ENCODE assay signal across 12 mouse cellular contexts in the genomic region with DNA sequence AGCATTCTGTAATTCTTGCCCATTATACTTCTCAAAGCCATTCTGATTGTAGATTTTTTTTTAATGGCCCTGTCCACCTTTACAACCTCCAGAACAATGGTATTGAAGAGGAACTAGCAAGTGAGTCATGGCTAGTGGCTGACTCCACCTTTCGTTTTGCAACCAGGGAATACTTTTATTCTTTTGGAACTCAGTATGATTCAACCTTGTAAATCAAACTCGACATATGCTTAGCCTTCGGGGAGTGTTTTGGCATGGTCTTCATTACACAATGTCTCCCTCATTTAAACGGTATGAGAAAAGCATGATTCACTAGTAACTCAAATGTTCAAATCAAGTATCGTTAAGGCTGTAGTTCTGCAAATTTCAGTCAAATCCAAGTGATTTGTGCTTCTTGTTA. TPM values are rescaled to one million over a fixed set of nuclear protein-coding genes. Genes with fewer than 3 reads are reported as not detected.
A peak's percentile ranks its signal among the peaks of the same experiment; 100 is the strongest.
DNase-seq lines count a peak whose midpoint lies in the region; ATAC-seq and TF ChIP-seq lines count a peak whose summit lies in the region.
"Had no signal": no experiment of that assay in that cellular context is flagged by ENCODE, and none has a peak within 500 bp of the region (broad histone marks: within the 10 kb centered on the region; RNA-seq: fewer than 3 reads in every experiment).

No protein-coding gene starts in this region.

- H3K36me3 ChIP-seq in kidney, postnatal 0 days (ENCODE audit: insufficient read depth, low read length) = no peaks in the 10 kb centered on the region
- H3K36me3 ChIP-seq in heart, embryonic 10.5 days = no peaks in the 10 kb centered on the region
- H3K36me3 ChIP-seq: heart, embryonic 12.5 days; hindbrain, embryonic 13.5 days had no signal

- no peaks in the 10 kb centered on the region for H3K27me3 ChIP-seq in kidney, postnatal 0 days (ENCODE audit: insufficient read depth, low read length)
- H3K27me3 ChIP-seq in heart, embryonic 10.5 days (ENCODE audit: insufficient read depth, poor library complexity, severe bottlenecking) = no peaks in the 10 kb centered on the region
- H3K27me3 ChIP-seq: heart, embryonic 12.5 days had no signal

- H3K9ac ChIP-seq in kidney, postnatal 0 days (ENCODE audit: low read depth, low read length) = no peak overlapping the region
- H3K9ac ChIP-seq: heart, embryonic 12.5 days; hindbrain, embryonic 13.5 days; liver, embryonic 14.5 days had no signal

- peak; percentile 16 for DNase-seq in kidney, postnatal 0 days (ENCODE audit: low spot score)
- no peak for DNase-seq in kidney, postnatal 36 days
- peak; percentile 32 for DNase-seq in 416B (ENCODE audit: low read depth)
- DNase-seq in adrenal gland, postnatal 25 days = peak; percentile 9
- no peak for DNase-seq in heart, embryonic 10.5 days (ENCODE audit: low spot score)
- DNase-seq in left cerebral cortex, adult 8-10 months (ENCODE audit: low spot score in 2 of 2) = no peak
- DNase-seq: cerebellum, adult 8-10 months; kidney, adult 18-20 months had no signal

- H3K4me1 ChIP-seq in kidney, postnatal 0 days (replicated peaks; ENCODE audit: insufficient read depth, low read length) = no peaks in the 10 kb centered on the region
- no peaks in the 10 kb centered on the region; the same call in 1 of the 2 replicates for H3K4me1 ChIP-seq in heart, embryonic 10.5 days
- H3K4me1 ChIP-seq: heart, embryonic 12.5 days had no signal

- H3K4me2 ChIP-seq in kidney, postnatal 0 days (ENCODE audit: low read length) = no peak overlapping the region
- H3K4me2 ChIP-seq: heart, embryonic 12.5 days; hindbrain, embryonic 13.5 days had no signal

- no peak overlapping the region for H3K27ac ChIP-seq in kidney, postnatal 0 days
- no peak overlapping the region for H3K27ac ChIP-seq in heart, embryonic 10.5 days
- H3K27ac ChIP-seq: hindbrain, embryonic 13.5 days; liver, embryonic 14.5 days had no signal

- no peaks in the 10 kb centered on the region for H3K9me3 ChIP-seq in kidney, postnatal 0 days (replicated peaks; ENCODE audit: low read length)
- no peaks in the 10 kb centered on the region for H3K9me3 ChIP-seq in heart, embryonic 10.5 days
- H3K9me3 ChIP-seq: heart, embryonic 12.5 days; hindbrain, embryonic 13.5 days had no signal

- TF ChIP-seq CTCF in kidney, postnatal 0 days (IDR thresholded peaks at IDR 0.05; ENCODE audit: low read depth) = no peak

- H3K4me3 ChIP-seq in kidney, postnatal 0 days (replicated peaks; ENCODE audit: low read depth, low read length) = no peak overlapping the region
- H3K4me3 ChIP-seq in heart, embryonic 10.5 days = no peak overlapping the region
- H3K4me3 ChIP-seq: heart, embryonic 12.5 days; hindbrain, embryonic 13.5 days had no signal

- no peak for ATAC-seq in kidney, postnatal 0 days (replicated peaks; ENCODE audit: low FRiP score, low read depth)
- ATAC-seq in megakaryocyte, adult 5-6 weeks (ENCODE audit: poor library complexity, severe bottlenecking) = peak; percentile 9; the same call in 1 of the 2 replicates

- 54% methylated on average over 5 of the region's 5 CpGs for WGBS in kidney, postnatal 0 days
- 82% methylated on average over 5 of the region's 5 CpGs for WGBS in heart, embryonic 10.5 days

RNA-seq across cellular contexts. Expression of a gene that starts 2.8 kb away (rescaled TPM):
- polyA plus RNA-seq in kidney, postnatal 0 days (2015; fragmentation: Nextera tagmentation; extraction: Ambion mirVana) = 20.7 and 21.8 TPM in 2 replicates
- total RNA-seq in adrenal gland, postnatal 25 days (2021) = 10.9 and 11.7 TPM in 2 replicates
- total RNA-seq in megakaryocyte, adult 5-6 weeks (2015) = 155 and 175 TPM in 2 replicates
- total RNA-seq in megakaryocyte, adult 5-6 weeks (2017) = 108 and 111 TPM in 2 replicates
- 13.7 and 22.0 TPM in 2 replicates for polyA plus RNA-seq in heart, embryonic 10.5 days (2016; fragmentation: Nextera tagmentation; extraction: Ambion mirVana)
- 1 to 10 TPM; 2.2 to 3.1 (median 2.8) TPM for total RNA-seq in left cerebral cortex, adult 8-10 months (2022)

Comparison
In these comparisons a context has a peak if more than half of its experiments do, and no peak if none do; other contexts are left out.
1. DNase-seq: peak in kidney, postnatal 0 days (single experiment), 416B (single experiment) and adrenal gland, postnatal 25 days (single experiment); none in kidney, postnatal 36 days (0 of 2), heart, embryonic 10.5 days (single experiment) and left cerebral cortex, adult 8-10 months (0 of 2).